In genomic region chr14:8034561-8034960, GRCm38 (mm10) we compare ENCODE assay signal across 32 mouse cellular contexts. TPM values are rescaled to one million over a fixed set of nuclear protein-coding genes. Genes with fewer than 3 reads are reported as not detected.
"Had no signal": no experiment of that assay in that cellular context is flagged by ENCODE, and none has a peak within 500 bp of the region (broad histone marks: within the 10 kb centered on the region; RNA-seq: fewer than 3 reads in every experiment).

No protein-coding gene starts in this region.

- H3K9me3 ChIP-seq: heart, embryonic 13.5 days; heart, embryonic 15.5 days; hindbrain, embryonic 13.5 days; hindbrain, embryonic 15.5 days; kidney, embryonic 15.5 days; limb, embryonic 10.5 days; limb, embryonic 12.5 days; liver, embryonic 13.5 days; liver, embryonic 15.5 days had no signal

- H3K4me1 ChIP-seq: hindbrain, embryonic 13.5 days; limb, embryonic 10.5 days; limb, embryonic 12.5 days; liver, embryonic 13.5 days; liver, embryonic 15.5 days had no signal

- H3K4me3 ChIP-seq: heart, adult 2 months; heart, embryonic 13.5 days; heart, embryonic 15.5 days; hindbrain, embryonic 13.5 days; hindbrain, embryonic 15.5 days; kidney, embryonic 15.5 days; layer of hippocampus, adult 2 months; left cerebral cortex, adult 2 months; limb, embryonic 10.5 days; limb, embryonic 12.5 days; liver, embryonic 13.5 days; liver, embryonic 15.5 days had no signal

- ATAC-seq: hindbrain, postnatal 0 days; intestine, embryonic 16.5 days had no signal

- H3K36me3 ChIP-seq: heart, embryonic 13.5 days; heart, embryonic 15.5 days; hindbrain, embryonic 13.5 days; hindbrain, embryonic 15.5 days; kidney, embryonic 15.5 days; limb, embryonic 10.5 days; limb, embryonic 12.5 days; liver, embryonic 13.5 days; liver, embryonic 15.5 days had no signal

- H3K4me2 ChIP-seq: heart, embryonic 11.5 days; heart, embryonic 13.5 days; heart, embryonic 15.5 days; hindbrain, embryonic 13.5 days; hindbrain, embryonic 15.5 days; kidney, embryonic 15.5 days; limb, embryonic 12.5 days; liver, embryonic 13.5 days; liver, embryonic 15.5 days had no signal

- H3K9ac ChIP-seq: heart, embryonic 13.5 days; heart, embryonic 15.5 days; hindbrain, embryonic 13.5 days; hindbrain, embryonic 15.5 days; kidney, embryonic 15.5 days; limb, embryonic 12.5 days; liver, embryonic 13.5 days; liver, embryonic 15.5 days had no signal

- H3K27me3 ChIP-seq: heart, embryonic 13.5 days; heart, embryonic 15.5 days; hindbrain, embryonic 13.5 days; hindbrain, embryonic 15.5 days; kidney, embryonic 15.5 days; limb, embryonic 12.5 days; liver, embryonic 13.5 days; liver, embryonic 15.5 days had no signal

- H3K27ac ChIP-seq: heart, adult 2 months; heart, embryonic 13.5 days; heart, embryonic 15.5 days; hindbrain, embryonic 13.5 days; hindbrain, embryonic 15.5 days; hindbrain, postnatal 0 days; kidney, embryonic 15.5 days; kidney, postnatal 0 days; left cerebral cortex, adult 2 months; limb, embryonic 10.5 days; limb, embryonic 12.5 days; liver, embryonic 13.5 days; liver, embryonic 15.5 days had no signal

- DNase-seq: gastrocnemius, postnatal 14 days; gastrocnemius, postnatal 36 days; heart, adult 11 months; heart, adult 2 months; heart, postnatal 14 days; heart, postnatal 36 days; kidney, adult 11 months; kidney, adult 2 months; kidney, adult 9 months; kidney, postnatal 14 days; kidney, postnatal 36 days; liver; liver, embryonic 13.5 days had no signal

RNA-seq across cellular contexts. Expression of gene Dnase1l3, which starts 40.2 kb away (rescaled TPM):
- total RNA-seq: gastrocnemius, adult 18-20 months; gastrocnemius, adult 8-10 months; gastrocnemius, postnatal 36 days; hematopoietic stem cell, adult 5-6 weeks; hindbrain, postnatal 0 days; layer of hippocampus, adult 2 months; left cerebral cortex, postnatal 14 days; left cerebral cortex, postnatal 36 days had no signal
- polyA plus RNA-seq: limb, embryonic 10.5 days; limb, embryonic 12.5 days had no signal
